Mouse (Mus musculus) midbrain, embryonic 11.5 days (tissue): ENCODE measurements at regions not wholly inside any gene's neighbourhood (a gene's known extent, or its start where the extent isn't known, plus 50 kb on each side); places are given as distances from the start of the nearest gene placed in this dataset.

Experiments used
- ATAC-seq: fragments of 200-750 bp; cut with Nextera tagmentation; 2 replicates; pipeline ENCODE4 v1.8.0; 2017; ENCODE audit warnings: moderate TSS enrichment, moderate library complexity; ENCODE audit not compliant: low FRiP score
- DNase-seq: peaks from one replicate; pipeline ENCODE4 v3.0.0; 2015; ENCODE audit warnings: low spot score; ENCODE audit errors: missing footprints
- H3K27ac ChIP-seq: fragments of 300-500 bp; sonication (generic); 2 replicates; pipeline ENCODE4 v1.5.1; 2014; ENCODE audit warnings: low read depth, low read length
- H3K27me3 ChIP-seq: fragments of 300-500 bp; sonication (generic); 2 replicates; pipeline ENCODE4 v1.6.1; 2014; ENCODE audit warnings: mild to moderate bottlenecking, low read length, moderate library complexity, mixed read lengths; ENCODE audit not compliant: control insufficient read depth, insufficient read depth
- H3K36me3 ChIP-seq: fragments of 300-500 bp; sonication (generic); 2 replicates; pipeline ENCODE4 v1.6.1; 2014; ENCODE audit warnings: mild to moderate bottlenecking, low read length, moderate library complexity, mixed read lengths; ENCODE audit not compliant: control insufficient read depth, insufficient read depth
- H3K4me1 ChIP-seq: fragments of 300-500 bp; sonication (generic); 2 replicates; pipeline ENCODE4 v1.6.1; 2014; ENCODE audit warnings: low read length; ENCODE audit not compliant: control insufficient read depth, insufficient read depth
- H3K4me2 ChIP-seq: fragments of 300-500 bp; sonication (generic); 2 replicates; pipeline ENCODE4 v1.6.1; 2014; ENCODE audit warnings: mild to moderate bottlenecking, moderate library complexity
- H3K4me3 ChIP-seq: fragments of 300-500 bp; sonication (generic); 2 replicates; pipeline ENCODE4 v1.5.1; 2014; ENCODE audit warnings: low read depth, low read length
- H3K9ac ChIP-seq: fragments of 300-500 bp; sonication (generic); 2 replicates; pipeline ENCODE4 v1.6.1; 2014; ENCODE audit warnings: low read length
- H3K9me3 ChIP-seq: fragments of 300-500 bp; sonication (generic); 2 replicates; pipeline ENCODE4 v1.6.1; 2016; ENCODE audit warnings: low read length; ENCODE audit not compliant: control insufficient read depth
- whole genome bisulfite sequencing: fragments of 180-500 bp; shearing (Covaris S2); extraction: QIAGEN DNeasy Blood & Tissue Kit; methylation state at CpG from one replicate; pipeline ENCODE4 v1.1.7; 2014; 5-methylcytosine and 5-hydroxymethylcytosine counted together

DNA sequence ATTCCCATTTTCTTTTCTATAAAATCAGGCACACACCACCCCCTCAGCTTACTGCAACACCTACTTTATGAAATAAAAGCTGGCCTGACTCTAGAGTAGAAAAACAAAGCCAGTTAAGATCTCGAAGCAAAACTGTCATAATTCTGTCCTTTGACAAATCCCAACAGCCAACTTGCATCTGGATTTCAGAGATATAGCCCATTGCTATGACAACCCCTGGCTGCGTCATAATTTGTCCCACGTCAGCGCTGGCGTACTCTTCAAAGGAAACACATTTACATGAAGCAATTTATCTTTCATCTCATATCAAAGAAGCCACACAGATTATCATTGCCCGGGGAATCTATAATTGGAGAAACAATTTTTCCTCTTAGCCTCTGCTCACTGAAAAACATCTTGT lies 126.4 kb downstream of the Gm9817 start:
- Histone ChIP-seq H3K36me3 (no peaks in the 10 kb centered on the region), H3K4me2 (no peak overlapping the region), H3K9me3 (no peaks in the 10 kb centered on the region), H3K27ac (no peak overlapping the region), H3K4me1 (no peaks in the 10 kb centered on the region), H3K27me3 (no peaks in the 10 kb centered on the region), H3K4me3 (no peak overlapping the region), H3K9ac (no peak overlapping the region)
- DNase-seq (no peak), ATAC-seq (no peak)
- WGBS = 92% methylated on average over 6 of the region's 6 CpGs

GRCm38 (mm10) chr13:45208540-45209197 lies 130.2 kb downstream of the Gm9817 start:
- DNase-seq = peak; percentile 31
- no peak overlapping the region for H3K4me2 ChIP-seq
- WGBS = 89% methylated on average over 5 of the region's 5 CpGs
- no peak for ATAC-seq
- H3K27me3 ChIP-seq = no peaks in the 10 kb centered on the region
- no peaks in the 10 kb centered on the region for H3K4me1 ChIP-seq
- no peak overlapping the region for H3K4me3 ChIP-seq
- no peaks in the 10 kb centered on the region for H3K36me3 ChIP-seq
- H3K9me3 ChIP-seq = no peaks in the 10 kb centered on the region
- no peak overlapping the region for H3K27ac ChIP-seq
- no peak overlapping the region for H3K9ac ChIP-seq

- Histone ChIP-seq H3K4me2 (no peak overlapping the region), H3K4me1 (no peaks in the 10 kb centered on the region), H3K36me3 (no peaks in the 10 kb centered on the region), H3K27ac (no peak overlapping the region), H3K9ac (no peak overlapping the region), H3K9me3 (no peaks in the 10 kb centered on the region), H3K27me3 (no peaks in the 10 kb centered on the region), H3K4me3 (no peak overlapping the region)
- DNase-seq = peak; percentile 60
- 92% methylated on average over 9 of the region's 9 CpGs for WGBS
- no peak for ATAC-seq
Measured at GRCm38 (mm10) chr13:45211241-45211640, 132.7 kb downstream of the Gm9817 start.

DNA sequence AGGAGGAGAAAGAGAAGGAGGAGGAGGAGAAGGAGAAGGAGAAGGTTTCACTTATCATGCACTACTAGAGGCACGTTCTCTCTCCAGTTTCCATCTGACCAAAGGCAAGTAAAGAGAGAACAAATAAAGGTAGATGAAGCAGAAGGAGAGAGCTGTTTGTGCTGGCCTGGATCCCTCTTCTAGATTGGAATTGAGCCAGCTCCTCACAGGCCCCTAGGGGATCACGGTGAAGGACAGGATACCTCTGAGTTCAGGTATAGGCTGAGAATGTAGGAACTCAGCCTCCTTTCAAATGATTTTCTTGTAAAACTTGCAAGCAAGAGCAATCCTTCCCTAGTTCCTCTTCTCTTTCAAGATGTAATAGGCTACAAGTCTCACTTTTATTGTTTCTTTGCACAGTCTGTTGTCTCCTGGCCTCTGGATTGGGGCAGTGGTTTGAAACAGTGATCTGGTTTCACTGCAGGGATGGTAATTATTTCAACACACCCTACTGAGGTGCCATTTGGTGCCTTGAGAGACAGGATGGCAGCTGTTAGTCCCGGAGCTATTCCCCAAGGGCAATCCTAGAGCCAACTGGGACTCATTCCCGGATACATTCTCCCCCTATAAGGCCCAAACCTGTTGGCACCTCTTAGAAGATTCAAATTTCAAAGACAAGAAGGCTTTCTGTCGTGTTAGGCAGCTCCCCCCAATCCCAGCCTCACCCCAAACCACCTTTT lies 134.8 kb downstream of the Gm9817 start:
- Histone ChIP-seq H3K36me3 (no peaks in the 10 kb centered on the region), H3K9ac (no peak overlapping the region), H3K4me3 (no peak overlapping the region), H3K4me1 (no peaks in the 10 kb centered on the region), H3K27me3 (no peaks in the 10 kb centered on the region), H3K9me3 (no peaks in the 10 kb centered on the region), H3K4me2 (no peak overlapping the region), H3K27ac (no peak overlapping the region)
- no peak for ATAC-seq
- peak; percentile 21 for DNase-seq
- 61% methylated on average over 5 of the region's 5 CpGs for WGBS

- Histone ChIP-seq H3K9ac (no peak overlapping the region), H3K36me3 (no peaks in the 10 kb centered on the region), H3K27me3 (no peaks in the 10 kb centered on the region), H3K4me1 (no peaks in the 10 kb centered on the region), H3K4me2 (no peak overlapping the region), H3K4me3 (no peak overlapping the region), H3K9me3 (no peaks in the 10 kb centered on the region), H3K27ac (no peak overlapping the region)
- no peak for ATAC-seq
- WGBS = over 99% methylated on average over 4 of the region's 4 CpGs
- no peak for DNase-seq
Measured at GRCm38 (mm10) chr13:45218251-45218650, 139.8 kb downstream of the Gm9817 start.

DNA sequence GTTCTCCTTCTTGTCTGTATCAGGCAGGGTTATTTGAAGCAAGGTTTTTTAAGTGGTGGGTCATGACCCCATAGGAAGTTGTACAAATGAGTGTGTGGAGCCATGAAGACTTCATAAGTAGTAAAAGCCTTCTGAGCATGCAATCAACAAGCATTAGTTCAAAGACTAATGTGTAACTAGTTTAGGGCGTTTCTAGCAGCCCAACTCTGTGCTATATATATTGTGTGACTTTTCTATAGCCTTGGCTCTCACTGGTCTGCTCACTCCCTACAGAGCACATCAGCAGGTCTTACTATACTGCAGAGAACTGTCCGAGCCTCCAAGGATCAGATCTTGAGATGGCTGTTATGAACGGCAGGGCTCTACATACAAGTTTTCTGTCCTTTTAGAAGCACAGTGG lies 141.2 kb downstream of the Gm9817 start:
- no peak overlapping the region for H3K4me3 ChIP-seq
- WGBS = 75% methylated on average over 3 of the region's 3 CpGs
- no peak overlapping the region for H3K9ac ChIP-seq
- H3K36me3 ChIP-seq = no peaks in the 10 kb centered on the region
- DNase-seq (peak; percentile 71), ATAC-seq (no peak)
- no peak overlapping the region for H3K27ac ChIP-seq
- no peaks in the 10 kb centered on the region for H3K4me1 ChIP-seq
- no peaks in the 10 kb centered on the region for H3K27me3 ChIP-seq
- H3K4me2 ChIP-seq = no peak overlapping the region
- H3K9me3 ChIP-seq = no peaks in the 10 kb centered on the region

DNA sequence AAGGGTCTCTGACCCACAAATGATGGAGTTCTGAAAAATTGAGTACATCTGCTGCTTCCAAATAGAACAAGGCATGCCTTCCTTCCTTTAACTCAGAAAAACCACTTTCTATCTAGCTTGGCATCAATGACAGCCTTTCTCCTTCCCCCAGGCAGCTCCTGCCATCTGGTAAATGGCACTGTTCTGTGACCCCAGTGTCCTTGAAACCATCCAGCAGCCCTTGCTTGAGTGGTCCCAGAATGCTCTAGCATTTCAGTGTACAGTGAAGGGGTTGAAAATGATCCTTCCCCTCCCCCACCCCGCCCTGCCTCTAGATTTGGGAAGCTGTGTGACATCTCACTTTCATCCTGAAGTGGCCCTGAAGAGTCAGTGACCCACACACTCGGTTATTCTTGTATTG lies 152.3 kb downstream of the Gm9817 start:
- Histone ChIP-seq H3K9ac (no peak overlapping the region), H3K9me3 (no peaks in the 10 kb centered on the region), H3K27ac (no peak overlapping the region), H3K27me3 (no peaks in the 10 kb centered on the region), H3K4me2 (no peak overlapping the region), H3K4me1 (no peaks in the 10 kb centered on the region), H3K4me3 (no peak overlapping the region), H3K36me3 (no peaks in the 10 kb centered on the region)
- 76% methylated on average over 2 of the region's 2 CpGs for WGBS
- ATAC-seq (no peak), DNase-seq (peak; percentile 71)

- 33% methylated on average over 5 of the region's 5 CpGs for WGBS
- H3K4me2 ChIP-seq = no peak overlapping the region
- H3K9ac ChIP-seq = no peak overlapping the region
- H3K27ac ChIP-seq = no peak overlapping the region
- no peaks in the 10 kb centered on the region for H3K27me3 ChIP-seq
- H3K36me3 ChIP-seq = no peaks in the 10 kb centered on the region
- H3K4me1 ChIP-seq = no peaks in the 10 kb centered on the region
- DNase-seq (no peak), ATAC-seq (no peak)
- no peaks in the 10 kb centered on the region for H3K9me3 ChIP-seq
- H3K4me3 ChIP-seq = no peak overlapping the region
Measured at GRCm38 (mm10) chr13:45235236-45235635, 154.3 kb upstream of the Mylip start.

DNA sequence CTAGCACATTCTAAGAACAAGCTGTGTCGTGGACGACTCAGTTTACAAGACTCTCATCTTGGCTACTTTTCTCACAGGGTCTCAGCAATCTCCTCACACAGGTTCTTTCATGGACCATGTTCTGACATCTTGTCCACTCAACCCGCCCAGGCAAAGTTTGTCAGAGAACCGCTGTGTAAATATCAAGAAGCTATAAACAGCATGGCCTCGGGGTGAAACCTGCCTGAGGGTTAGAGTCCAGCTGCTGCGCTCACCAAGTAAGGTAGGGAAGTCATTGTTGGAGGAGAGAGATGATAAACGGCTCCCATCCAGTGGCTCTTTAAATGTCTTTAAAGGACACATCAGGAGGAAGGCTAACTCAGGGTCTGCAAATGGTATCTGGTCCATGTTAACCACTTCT lies 151.3 kb upstream of the Mylip start:
- Histone ChIP-seq H3K9ac (no peak overlapping the region), H3K27me3 (no peaks in the 10 kb centered on the region), H3K4me3 (no peak overlapping the region), H3K4me2 (no peak overlapping the region), H3K4me1 (no peaks in the 10 kb centered on the region), H3K36me3 (no peaks in the 10 kb centered on the region), H3K9me3 (no peaks in the 10 kb centered on the region), H3K27ac (no peak overlapping the region)
- WGBS = 91% methylated on average over 7 of the region's 7 CpGs
- ATAC-seq (no peak), DNase-seq (no peak)
